Mouse (Mus musculus): ENCODE measurements around the gene Serpina3i.
"Not testable (repeated sequence)": the region's sequence is repeated elsewhere in the genome, so short reads cannot be mapped to it uniquely, and the experiment has no call there.

The Serpina3i gene

DNA sequence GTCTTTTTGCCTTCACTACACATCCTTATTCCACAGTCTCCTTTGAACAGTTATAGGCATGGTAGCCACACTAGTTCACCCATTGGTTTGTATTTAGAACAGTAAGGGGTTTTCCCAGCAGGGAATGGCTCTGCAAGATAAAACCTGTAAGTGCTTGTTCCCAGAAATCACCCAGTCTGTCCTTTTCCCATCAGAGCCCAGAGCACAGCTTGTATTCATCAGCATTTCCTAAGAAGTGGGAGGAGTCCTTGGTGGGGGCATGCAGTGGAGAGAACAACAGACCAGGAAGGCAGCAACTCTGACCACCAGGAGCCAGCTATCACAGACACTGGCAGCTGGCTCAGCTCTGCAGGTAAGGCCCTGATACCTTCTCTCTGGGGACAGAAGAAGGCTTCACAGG lies at the start of gene Serpina3i:
Serpina3i (plus strand) TSS at position 260 of the 400 bp plus-strand sequence.
- DNase-seq (ENCODE audit: low read depth, low spot score), result no peak

DNA sequence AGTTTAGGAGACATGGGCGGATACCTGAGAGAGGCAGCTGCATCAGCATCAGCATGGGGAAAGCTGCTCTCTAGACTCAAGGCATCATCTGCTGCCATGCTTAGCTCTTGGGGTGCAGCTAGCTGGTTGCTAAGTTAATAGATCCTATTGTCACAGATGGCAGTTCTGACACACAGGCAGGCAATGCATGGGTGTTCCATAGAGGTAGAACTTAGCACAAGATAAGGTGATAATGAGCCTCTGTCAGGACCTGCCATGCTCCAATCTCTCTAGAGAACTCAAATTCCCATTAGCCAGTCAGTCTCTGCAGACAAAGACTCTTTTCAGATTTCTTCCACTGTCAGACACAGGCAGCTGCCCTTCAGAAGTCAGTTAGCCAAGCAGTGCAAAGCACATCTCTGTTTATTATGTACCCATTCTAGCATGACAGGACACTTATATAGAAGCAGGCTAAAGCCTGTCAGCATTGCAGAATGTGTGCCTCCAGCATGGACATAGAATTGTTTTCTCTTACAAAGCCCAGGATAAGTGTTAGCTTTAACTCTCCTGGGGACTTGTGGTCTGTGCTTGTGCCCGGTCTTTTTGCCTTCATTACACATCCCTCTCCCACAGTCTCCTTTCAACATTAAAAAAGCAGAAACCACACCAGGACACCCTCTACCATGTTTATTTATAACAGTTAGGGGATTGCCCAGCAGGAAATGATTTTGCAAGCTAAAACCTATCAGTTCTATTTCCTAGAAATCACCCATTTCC lies 49.1 kb upstream of the Serpina3i start:
- DNase-seq (ENCODE audit: low read depth, low spot score), result no peak

DNA sequence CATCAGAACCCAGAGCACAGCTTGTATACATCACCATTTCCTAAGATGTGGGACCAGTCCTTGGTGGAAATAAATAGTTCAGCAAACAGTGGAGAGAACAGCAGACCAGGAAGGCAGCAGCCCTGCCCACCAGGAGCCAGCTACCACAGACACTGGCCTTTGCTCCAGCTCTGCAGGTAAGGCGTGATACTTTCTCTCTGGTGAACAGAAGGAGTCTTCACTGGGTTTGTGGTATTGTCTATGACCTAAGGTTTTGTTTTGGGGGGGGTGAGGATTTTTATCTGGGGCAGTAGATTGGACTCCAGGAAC lies 48.5 kb upstream of the Serpina3i start, which contains the start of gene Serpina3f:
Serpina3f (plus strand) TSS at position 100 of the 309 bp plus-strand sequence.
- DNase-seq (ENCODE audit: low read depth, low spot score), result no peak

DNA sequence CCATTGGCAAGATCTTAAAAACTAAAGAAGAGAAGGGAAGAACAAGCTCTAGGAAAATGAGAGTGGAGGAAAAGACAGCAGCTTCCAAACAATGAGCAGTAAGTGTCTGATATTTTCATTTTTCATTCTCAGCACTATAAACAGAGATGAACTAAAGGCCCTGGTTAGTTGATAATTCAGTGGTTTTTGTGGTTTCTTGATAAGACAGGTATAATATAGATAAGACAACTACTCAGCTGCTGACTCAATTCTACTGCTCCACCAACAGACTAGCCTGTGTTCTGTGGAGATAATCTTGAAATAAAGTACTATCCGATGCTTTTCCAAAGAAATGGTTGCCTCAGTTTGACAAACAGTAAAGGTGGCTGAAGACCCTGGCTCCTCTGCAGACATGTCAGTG lies 47.7 kb upstream of the Serpina3i start:
- no peak for DNase-seq (ENCODE audit: low read depth, low spot score)

DNA sequence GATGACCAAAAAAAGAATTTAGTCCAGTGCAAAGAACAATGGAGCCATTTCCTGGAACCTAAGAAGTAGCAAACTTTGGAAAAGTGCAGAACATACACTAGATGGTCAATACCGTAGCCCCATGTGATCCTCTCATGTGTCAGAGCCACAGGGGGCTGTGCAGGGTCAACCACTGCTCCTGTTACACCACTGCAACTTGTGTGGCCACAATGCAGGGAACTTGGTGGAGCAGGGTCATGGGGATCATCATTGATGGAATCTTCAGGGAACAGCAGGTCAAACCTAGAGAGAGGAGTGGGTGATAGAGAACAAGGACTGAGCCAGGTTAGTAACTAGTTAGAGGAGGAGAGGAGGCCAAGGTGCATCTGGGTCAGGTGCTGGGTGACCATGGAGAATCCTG lies 41.3 kb upstream of the Serpina3i start:
- DNase-seq (ENCODE audit: low read depth, low spot score), result no peak

DNA sequence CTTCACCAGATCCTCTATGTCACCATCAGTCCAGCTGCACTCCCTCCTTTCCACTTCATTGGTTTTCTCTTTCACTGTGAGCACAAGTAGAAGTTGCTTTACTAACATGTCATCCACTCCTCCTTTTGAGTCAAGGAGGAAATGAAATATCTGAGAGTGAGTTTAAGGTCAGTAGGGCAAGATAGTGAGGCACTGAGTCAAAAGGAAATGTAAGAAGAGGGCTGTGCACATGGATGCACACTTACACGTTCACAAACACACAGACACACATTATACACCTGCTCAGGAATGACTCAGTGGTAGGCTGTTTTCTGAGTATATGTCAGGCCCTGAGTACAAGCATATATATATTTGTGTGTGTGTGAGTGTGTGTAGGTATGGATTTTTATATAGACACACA lies 39.2 kb upstream of the Serpina3i start:
- DNase-seq (ENCODE audit: low read depth, low spot score), result no peak

DNA sequence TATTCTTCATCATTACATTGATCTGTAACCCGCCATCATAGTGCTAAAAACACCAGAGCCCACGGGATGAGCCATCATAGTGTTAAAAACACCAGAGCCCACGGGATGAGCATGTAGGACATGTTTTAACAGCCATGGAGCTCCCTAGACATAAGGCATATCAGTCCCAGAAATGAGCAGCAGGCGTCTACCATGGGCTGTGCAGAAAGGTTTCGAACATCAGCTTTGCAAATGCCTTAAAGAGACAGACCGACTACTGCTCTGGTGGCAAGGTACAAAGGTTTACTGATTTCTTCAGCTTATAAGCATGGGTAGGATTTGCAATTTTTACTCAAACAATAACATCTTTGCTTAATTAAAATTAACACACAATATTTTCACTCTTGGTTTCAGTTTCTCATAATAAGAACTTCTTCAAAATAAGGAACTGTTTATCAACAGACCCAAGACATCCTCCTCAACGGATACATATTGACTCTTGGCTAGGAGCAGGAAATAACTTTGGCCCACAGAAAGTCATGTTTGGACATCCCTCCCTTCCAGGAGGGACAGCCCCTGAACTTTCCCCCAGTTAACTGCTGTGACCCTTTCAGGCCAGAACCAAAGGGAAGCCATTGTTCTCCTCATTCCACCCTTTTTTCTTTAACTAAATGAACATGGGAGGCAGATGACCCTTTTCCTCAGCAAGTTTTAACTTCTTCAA lies 38.2 kb upstream of the Serpina3i start:
- DNase-seq (ENCODE audit: low read depth, low spot score), result no peak

DNA sequence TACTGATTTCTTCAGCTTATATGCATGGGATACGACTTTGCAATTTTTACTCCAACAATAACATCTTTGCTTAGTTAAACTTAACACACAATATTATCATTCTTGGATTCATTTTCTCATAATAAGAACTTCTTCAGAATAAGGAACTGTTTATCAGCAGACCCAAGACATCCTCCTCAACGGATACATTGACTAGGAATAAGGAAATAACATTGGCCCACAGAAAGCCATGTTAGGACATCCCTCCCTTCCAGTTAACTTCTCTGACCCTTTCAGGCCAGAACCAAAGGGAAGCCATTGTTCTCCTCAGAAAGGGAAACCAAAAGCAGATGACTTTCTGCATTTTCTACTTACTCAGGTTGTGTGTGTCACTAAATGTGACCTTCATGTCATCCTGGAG lies 32.2 kb upstream of the Serpina3i start:
- DNase-seq (ENCODE audit: low read depth, low spot score), result no peak

DNA sequence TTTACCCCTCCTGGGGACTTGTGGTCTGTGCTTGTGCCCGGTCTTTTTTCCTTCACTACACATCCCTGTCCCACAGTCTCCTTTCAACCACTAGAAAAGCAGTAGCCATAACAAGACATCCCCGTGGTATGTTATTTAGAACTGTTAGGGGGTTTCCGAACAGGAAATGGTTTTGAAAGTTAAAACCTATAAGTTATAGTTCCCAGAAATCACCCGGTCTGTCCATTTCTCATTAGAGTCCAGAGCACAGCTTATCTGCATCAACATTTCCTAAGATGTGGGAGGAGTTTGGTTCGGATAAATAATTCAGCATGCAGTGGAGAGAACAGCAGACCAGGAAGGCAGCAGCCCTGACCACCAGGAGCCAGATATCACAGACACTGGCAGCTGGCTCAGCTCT lies 27.0 kb upstream of the Serpina3i start, which contains the start of gene Serpina3g:
Serpina3g (plus strand) TSS at position 331 of the 400 bp plus-strand sequence.
- no peak for DNase-seq (ENCODE audit: low read depth, low spot score)

DNA sequence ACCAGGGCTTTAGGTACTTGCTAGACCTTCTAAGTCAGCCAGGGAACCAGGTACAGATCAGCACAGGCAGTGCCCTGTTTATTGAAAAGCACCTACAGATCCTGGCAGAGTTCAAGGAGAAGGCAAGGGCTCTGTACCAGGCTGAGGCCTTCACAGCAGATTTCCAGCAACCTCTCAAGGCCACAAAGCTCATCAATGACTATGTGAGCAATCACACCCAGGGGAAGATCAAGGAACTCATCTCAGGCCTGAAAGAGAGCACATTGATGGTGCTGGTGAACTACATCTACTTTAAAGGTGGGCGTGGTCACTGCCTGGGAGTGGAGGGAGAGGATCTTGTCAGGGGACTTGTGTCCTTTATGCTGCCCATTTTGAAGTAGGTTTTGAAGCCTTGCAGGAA lies 24.9 kb upstream of the Serpina3i start:
- not testable (repeated sequence) for DNase-seq (ENCODE audit: low read depth, low spot score)

DNA sequence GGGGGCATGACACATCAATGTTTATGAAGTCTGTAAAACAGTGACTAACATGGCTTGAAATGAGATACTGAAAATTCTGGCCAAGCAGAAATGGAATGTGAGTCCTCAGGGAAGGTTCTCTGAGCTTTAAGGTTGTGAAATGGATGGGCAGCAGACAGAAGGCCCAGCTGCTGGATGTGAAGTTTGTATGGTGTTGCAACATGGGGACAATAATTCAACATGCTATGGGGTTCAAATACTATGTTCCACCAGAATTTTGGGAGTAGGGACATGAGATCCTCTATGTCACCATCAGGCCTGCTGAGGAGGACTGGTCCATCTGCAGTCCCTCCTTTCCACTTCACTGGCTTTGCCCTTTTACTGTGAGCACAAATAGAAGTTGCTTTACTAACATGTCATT lies 19.6 kb upstream of the Serpina3i start:
- no peak for DNase-seq (ENCODE audit: low read depth, low spot score)

DNA sequence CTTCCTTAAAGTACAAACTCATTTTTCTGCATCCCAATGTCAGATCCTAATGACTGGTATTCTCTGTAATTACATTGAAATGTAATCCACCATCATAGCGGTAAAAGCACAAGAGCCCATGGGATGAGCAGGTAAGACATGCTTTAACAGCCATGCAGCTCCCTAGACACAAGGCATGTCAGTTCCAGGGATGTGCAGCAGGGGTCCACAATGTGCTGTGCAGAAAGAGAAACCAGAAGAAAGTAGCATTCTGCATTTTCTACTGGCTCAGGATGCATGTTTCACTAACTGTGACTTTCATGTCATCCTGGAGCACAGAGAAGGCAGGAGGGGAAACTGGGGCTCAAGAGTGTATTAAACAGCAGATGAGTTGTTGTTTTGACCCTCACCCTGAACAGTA lies 17.8 kb upstream of the Serpina3i start:
- no peak for DNase-seq (ENCODE audit: low read depth, low spot score)

DNA sequence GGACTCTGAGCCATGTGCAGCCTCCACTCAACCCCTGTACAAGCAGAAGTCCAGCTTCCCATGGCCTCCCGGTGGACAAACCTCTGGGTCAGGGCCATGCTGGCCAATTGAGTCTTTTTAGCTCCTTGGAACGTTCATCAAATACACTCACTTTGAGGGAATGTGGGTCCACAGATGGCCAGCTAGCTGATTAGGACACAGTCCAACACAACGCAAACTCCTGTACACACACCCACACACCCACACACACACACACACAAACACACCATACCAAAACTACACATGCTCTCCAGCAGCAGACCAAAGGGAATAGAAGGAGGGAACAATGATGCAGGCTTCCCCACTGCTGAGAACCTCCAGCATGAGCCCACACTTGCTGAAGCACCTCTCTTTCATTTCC lies 17.3 kb upstream of the Serpina3i start:
- DNase-seq (ENCODE audit: low read depth, low spot score), result no peak

DNA sequence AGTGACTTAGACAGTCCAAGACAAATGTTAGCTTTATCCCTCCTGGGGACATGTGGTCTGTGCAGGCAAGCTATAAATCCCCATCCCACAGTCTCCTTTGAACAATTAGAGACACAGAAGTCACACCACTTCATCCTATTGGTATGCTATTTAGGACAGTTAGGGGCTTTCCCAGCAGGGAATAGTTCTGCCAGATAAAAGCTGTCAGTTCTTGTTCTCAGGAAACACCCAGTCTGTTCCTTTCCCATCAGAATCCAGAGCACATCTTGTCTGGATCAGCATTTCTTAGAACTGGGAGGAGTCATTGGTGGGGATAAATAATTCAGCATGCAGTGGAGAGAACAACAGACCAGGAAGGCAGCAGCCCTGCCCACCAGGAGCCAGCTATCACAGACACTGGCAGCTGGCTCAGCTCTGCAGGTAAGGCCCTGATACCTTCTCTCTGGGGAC lies 15.3 kb upstream of the Serpina3i start:
- DNase-seq (ENCODE audit: low read depth, low spot score), result no peak

DNA sequence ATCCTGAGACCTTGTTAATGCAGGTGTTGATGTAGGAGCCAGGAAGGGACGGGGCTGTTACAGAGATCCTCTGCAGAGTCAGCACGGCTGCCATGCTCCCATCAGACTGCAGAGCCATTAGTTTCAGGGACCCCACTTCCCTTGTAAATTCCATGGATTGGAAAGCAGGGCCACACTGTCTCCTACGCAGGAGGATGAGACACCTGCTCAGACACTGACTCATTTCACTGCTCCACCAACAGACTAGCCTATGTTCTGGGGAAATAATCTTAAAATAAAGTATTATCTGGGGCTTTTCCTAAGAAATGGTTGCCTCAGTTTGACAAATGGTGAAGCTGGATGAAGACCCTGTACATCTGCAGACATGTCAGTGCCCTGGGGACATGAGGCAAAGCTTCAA lies 14.7 kb upstream of the Serpina3i start:
- no peak for DNase-seq (ENCODE audit: low read depth, low spot score)

DNA sequence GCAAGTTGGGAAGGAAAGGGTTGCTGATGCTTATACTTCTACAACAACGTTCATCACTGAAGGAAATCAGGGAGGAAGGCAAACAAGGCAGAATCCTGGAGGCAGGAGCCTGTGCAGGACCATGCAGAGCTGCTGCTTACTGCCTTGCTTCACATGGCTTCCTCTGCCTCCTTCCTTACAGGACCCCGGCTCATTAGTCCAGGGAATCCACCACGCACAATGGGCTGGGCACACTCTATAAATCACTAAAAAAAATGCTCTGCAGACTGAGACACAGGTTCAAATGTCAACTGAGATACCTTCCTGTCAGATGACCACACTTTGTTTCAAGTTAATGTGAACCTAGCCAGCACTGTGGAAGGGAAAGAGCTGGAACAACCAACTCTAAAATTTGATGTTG lies 1.9 kb upstream of the Serpina3i start:
- no peak for DNase-seq (ENCODE audit: low read depth, low spot score)

DNA sequence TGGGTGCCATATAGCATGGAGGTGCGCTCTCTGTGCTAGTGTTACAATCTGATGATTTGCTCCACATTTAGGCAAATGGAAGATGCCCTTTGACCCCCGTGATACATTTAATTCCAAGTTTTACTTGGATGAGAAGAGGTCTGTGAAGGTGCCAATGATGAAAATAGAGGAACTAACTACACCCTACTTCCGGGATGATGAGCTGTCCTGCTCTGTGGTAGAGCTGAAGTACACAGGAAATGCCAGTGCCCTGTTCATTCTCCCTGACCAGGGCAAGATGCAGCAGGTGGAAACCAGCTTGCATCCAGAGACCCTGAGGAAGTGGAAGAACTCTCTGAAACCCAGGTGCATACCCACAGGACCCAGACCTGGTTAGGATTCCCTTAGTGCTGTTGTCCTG lies 3.5 kb downstream of the Serpina3i start:
- DNase-seq (ENCODE audit: low read depth, low spot score), result no peak

DNA sequence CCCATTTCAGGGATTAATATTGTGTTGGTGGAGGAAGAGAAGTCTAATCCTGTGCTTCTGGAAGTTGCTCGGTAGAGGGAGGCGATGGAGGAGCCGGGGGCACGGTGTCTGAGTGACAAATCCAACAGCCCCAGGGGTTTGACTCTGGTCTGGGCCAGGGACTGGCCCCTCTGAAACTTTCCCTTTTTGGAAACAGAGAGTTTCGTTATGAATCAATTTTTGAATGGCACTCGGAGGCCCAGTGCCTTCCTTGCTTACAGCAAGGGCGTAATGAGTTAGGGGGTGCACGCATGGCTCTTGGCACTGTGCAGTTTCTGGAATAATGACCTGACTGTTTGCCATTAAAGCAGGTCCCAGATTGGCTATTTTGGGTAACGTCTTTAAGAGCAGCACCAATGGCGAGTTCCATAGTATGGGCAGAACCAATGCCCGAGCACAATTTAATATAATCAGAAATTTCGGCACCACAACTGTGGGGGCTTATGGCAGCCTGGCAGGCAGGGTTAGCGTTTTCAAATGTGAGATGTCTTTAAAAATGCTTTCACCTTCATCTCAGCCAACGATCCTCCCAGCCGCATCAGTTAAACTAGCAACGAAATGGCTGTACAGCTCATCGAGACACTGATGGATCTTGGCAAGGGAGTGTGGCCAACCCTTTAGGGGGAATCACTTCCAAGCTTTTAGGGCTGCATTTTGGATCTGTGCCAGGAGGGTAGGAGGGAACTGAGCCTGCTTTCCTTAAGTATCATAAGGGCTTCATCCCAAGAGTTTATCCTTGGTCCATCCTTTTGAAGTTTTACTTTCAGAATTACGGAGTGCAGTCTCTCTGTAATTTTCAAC lies 15.5 kb downstream of the Serpina3i start:
- no peak for DNase-seq (ENCODE audit: low read depth, low spot score)

DNA sequence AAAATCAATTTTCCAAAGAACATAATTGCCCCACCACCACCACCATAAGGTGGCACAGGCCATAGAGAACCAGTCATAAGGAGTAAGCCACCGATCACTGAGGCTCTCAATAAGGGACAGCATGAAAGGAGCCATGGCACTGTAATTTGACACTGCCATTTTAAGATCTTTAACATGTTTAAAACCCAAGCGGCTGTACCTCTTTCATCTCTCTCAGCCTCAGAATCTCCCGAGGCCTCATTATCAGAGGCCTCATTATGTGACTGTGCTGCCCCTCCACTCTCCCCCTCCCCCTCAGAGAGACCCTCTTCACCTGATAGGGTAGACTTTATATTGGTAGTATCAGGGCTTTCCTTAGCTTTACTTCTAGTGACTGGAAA lies 16.1 kb downstream of the Serpina3i start:
- no peak for DNase-seq (ENCODE audit: low read depth, low spot score)

DNA sequence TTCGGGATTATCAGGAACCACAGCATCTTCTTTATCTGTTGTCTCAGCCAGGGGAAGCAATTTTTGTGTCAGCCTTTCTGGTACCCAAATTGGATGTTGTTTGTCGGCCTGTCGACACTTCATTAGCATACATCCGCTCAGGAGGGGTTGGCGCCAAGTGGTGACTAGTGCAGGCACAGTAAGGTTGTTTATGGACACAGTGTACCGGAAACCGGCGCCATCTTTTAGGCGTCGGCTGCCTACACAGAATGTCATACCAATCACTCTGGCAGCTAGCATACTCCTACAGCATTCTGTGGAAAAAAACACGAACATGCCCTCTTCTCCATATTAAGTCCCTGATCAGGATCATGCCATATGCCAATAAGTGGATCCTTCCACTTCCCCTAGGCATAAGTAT lies 20.5 kb downstream of the Serpina3i start:
- no peak for DNase-seq (ENCODE audit: low read depth, low spot score)

DNA sequence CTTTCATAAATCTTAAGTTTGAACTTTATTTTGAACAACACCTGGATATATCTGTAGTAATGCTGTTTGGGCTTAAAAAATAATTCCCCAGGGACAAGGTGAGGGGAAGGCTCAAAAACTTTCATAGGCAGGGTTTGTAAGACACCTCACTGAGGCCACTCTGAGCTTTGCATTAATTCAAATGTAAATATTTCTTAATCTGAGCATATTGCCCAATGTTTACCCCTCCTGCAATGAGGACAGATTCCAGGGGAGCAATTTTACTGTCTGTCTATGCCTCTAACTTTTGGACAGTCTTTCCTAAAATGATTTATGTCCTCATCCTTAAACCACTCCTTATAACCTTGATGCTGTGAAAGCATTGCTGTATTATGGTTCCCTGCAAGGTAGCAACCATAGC lies 25.4 kb downstream of the Serpina3i start:
- DNase-seq (ENCODE audit: low read depth, low spot score), result no peak

DNA sequence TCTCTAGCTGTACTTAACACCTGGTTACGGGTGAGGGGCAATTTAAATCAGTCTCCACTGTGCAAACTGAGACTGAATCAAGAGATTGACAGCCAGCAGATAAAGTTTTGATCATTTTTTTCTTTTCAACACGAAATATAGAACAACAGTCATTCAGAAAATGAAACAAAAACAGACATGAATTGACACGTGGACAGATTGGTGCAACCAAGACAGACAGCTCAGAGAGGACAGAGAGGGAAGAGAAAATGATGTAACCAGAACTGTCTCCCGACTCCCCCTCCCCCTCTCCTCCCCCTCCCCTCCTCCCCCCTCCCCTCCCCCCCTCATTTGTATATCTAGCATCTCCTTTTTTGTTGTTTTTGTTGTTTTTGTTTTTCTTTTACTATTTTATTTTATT lies 26.9 kb downstream of the Serpina3i start:
- no peak for DNase-seq (ENCODE audit: low read depth, low spot score)
